Mouse (Mus musculus): ENCODE measurements at regions not wholly inside any gene's neighbourhood (a gene's known extent, or its start where the extent isn't known, plus 50 kb on each side); places are given as distances from the start of the nearest gene placed in this dataset.

GRCm38 (mm10) chr13:90233986-90234385 is 144.6 kb upstream of the Xrcc4 start:
- Histone ChIP-seq H3K4me1 (ENCODE audit: control insufficient read depth in 2 of 2, insufficient read depth in 2 of 2, low read length in 2 of 2) (no peaks in the 10 kb centered on the region), H3K36me3 (ENCODE audit: control insufficient read depth, insufficient read depth, low read length) (no peaks in the 10 kb centered on the region), H3K9me3 (ENCODE audit: control insufficient read depth, low read length) (no peaks in the 10 kb centered on the region), H3K9ac (ENCODE audit: low read length) (no peak overlapping the region), H3K4me2 (ENCODE audit: low read length) (no peak overlapping the region), H3K27me3 (ENCODE audit: control insufficient read depth, insufficient read depth, low read length) (no peaks in the 10 kb centered on the region), H3K4me3 (ENCODE audit: control insufficient read depth in 1 of 2, insufficient read depth in 1 of 2, low read depth in 1 of 2, low read length in 2 of 2) (no peak overlapping the region), H3K27ac (replicated peaks in 1 of 2; ENCODE audit: control insufficient read depth in 1 of 2, insufficient read depth in 1 of 2, low read depth in 2 of 2, low read length in 2 of 2) (no peak overlapping the region)
- WGBS, result 96% methylated on average over 1 of the region's 1 CpGs
- no peak for ATAC-seq (ENCODE audit: insufficient number of reproducible peaks, insufficient read depth, low FRiP score, low read depth)

DNA sequence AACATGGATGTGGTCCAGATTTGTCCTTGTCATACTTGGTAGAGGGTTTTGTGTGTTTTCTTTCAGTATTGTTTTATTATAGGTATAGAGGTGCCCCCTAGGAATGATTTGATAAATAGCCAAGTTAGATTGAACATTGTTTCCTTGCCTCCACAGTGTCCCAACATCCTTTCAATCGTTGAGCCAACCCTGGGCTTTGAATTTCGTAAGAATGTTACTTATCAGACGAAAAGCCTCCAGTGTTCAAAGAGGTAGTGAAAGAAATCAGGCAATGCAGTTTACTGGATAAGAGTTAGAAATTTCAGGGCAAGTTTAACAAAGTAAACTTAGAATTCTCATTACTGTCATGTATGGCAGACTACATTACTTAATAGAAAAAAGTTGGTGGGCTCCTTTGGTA is 144.2 kb upstream of the Xrcc4 start:
- Histone ChIP-seq H3K27ac (replicated peaks in 1 of 2; ENCODE audit: control insufficient read depth in 1 of 2, insufficient read depth in 1 of 2, low read depth in 2 of 2, low read length in 2 of 2) (no peak overlapping the region), H3K4me3 (ENCODE audit: control insufficient read depth in 1 of 2, insufficient read depth in 1 of 2, low read depth in 1 of 2, low read length in 2 of 2) (no peak overlapping the region), H3K4me2 (ENCODE audit: low read length) (no peak overlapping the region), H3K9ac (ENCODE audit: low read length) (no peak overlapping the region), H3K36me3 (ENCODE audit: control insufficient read depth, insufficient read depth, low read length) (no peaks in the 10 kb centered on the region), H3K9me3 (ENCODE audit: control insufficient read depth, low read length) (no peaks in the 10 kb centered on the region), H3K4me1 (ENCODE audit: control insufficient read depth in 2 of 2, insufficient read depth in 2 of 2, low read length in 2 of 2) (no peaks in the 10 kb centered on the region), H3K27me3 (ENCODE audit: control insufficient read depth, insufficient read depth, low read length) (no peaks in the 10 kb centered on the region)
- no peak for ATAC-seq (ENCODE audit: insufficient number of reproducible peaks, insufficient read depth, low FRiP score, low read depth)
- WGBS, result 71% methylated on average over 3 of the region's 3 CpGs

DNA sequence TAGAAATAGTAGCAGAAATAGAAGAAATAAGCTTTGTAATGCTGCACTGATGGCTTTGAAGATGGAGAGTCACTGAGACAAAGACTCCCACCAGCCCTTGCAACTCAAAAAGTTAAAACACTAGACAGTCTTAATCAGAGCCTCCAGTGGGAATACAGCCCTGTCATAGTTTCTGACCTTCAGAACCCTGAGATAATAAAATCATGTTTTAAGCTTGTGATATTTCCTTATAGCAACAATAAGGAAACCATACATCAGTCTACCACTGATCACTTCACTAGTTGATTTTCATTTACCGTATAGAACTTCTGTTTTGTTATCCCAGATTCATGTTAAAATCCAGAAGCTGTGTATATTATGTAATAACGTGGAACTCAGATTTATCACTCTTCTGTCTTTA is 139.7 kb upstream of the Xrcc4 start:
- H3K27me3 ChIP-seq (ENCODE audit: control insufficient read depth, insufficient read depth, low read length), result no peaks in the 10 kb centered on the region
- H3K9me3 ChIP-seq (ENCODE audit: control insufficient read depth, low read length), result no peaks in the 10 kb centered on the region
- no peak overlapping the region for H3K4me3 ChIP-seq (ENCODE audit: control insufficient read depth in 1 of 2, insufficient read depth in 1 of 2, low read depth in 1 of 2, low read length in 2 of 2)
- WGBS, result 85% methylated on average over 2 of the region's 2 CpGs
- H3K27ac ChIP-seq (replicated peaks in 1 of 2; ENCODE audit: control insufficient read depth in 1 of 2, insufficient read depth in 1 of 2, low read depth in 2 of 2, low read length in 2 of 2), result no peak overlapping the region
- no peak overlapping the region for H3K9ac ChIP-seq (ENCODE audit: low read length)
- ATAC-seq (ENCODE audit: insufficient number of reproducible peaks, insufficient read depth, low FRiP score, low read depth), result no peak
- H3K4me1 ChIP-seq (ENCODE audit: control insufficient read depth in 2 of 2, insufficient read depth in 2 of 2, low read length in 2 of 2), result no peaks in the 10 kb centered on the region
- no peak overlapping the region for H3K4me2 ChIP-seq (ENCODE audit: low read length)
- H3K36me3 ChIP-seq (ENCODE audit: control insufficient read depth, insufficient read depth, low read length), result no peaks in the 10 kb centered on the region

DNA sequence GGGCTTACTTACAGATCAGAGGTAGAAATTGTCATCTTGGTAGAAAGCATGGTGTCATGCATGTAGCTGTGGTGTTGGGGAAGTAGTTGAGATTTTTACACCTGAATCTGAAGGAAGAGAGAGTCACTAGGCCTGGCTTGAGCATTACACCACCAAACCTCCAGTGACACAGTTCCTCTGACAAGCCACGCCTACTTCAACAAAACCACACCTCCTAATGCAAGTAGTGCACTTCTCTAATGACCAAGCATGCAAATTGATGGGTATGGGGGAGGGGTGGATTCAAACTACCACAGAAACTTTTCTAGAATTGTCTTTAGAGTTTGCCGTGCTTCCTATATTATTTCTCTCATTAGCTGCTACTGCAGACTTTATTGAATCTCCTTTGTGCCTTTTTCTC is 136.8 kb upstream of the Xrcc4 start:
- no peaks in the 10 kb centered on the region for H3K9me3 ChIP-seq (ENCODE audit: control insufficient read depth, low read length)
- no peaks in the 10 kb centered on the region for H3K36me3 ChIP-seq (ENCODE audit: control insufficient read depth, insufficient read depth, low read length)
- H3K4me3 ChIP-seq (ENCODE audit: control insufficient read depth in 1 of 2, insufficient read depth in 1 of 2, low read depth in 1 of 2, low read length in 2 of 2), result no peak overlapping the region
- H3K4me1 ChIP-seq (ENCODE audit: control insufficient read depth in 2 of 2, insufficient read depth in 2 of 2, low read length in 2 of 2), result no peaks in the 10 kb centered on the region
- ATAC-seq (ENCODE audit: insufficient number of reproducible peaks, insufficient read depth, low FRiP score, low read depth), result no peak
- H3K9ac ChIP-seq (ENCODE audit: low read length), result no peak overlapping the region
- H3K27me3 ChIP-seq (ENCODE audit: control insufficient read depth, insufficient read depth, low read length), result no peaks in the 10 kb centered on the region
- WGBS, result 84% methylated on average over 2 of the region's 2 CpGs
- H3K4me2 ChIP-seq (ENCODE audit: low read length), result no peak overlapping the region
- H3K27ac ChIP-seq (replicated peaks in 1 of 2; ENCODE audit: control insufficient read depth in 1 of 2, insufficient read depth in 1 of 2, low read depth in 2 of 2, low read length in 2 of 2), result no peak overlapping the region

- no peaks in the 10 kb centered on the region for H3K4me1 ChIP-seq (ENCODE audit: control insufficient read depth in 2 of 2, insufficient read depth in 2 of 2, low read length in 2 of 2)
- H3K4me2 ChIP-seq (ENCODE audit: low read length), result no peak overlapping the region
- H3K9me3 ChIP-seq (ENCODE audit: control insufficient read depth, low read length), result no peaks in the 10 kb centered on the region
- H3K27ac ChIP-seq (replicated peaks in 1 of 2; ENCODE audit: control insufficient read depth in 1 of 2, insufficient read depth in 1 of 2, low read depth in 2 of 2, low read length in 2 of 2), result no peak overlapping the region
- H3K9ac ChIP-seq (ENCODE audit: low read length), result no peak overlapping the region
- no peak for ATAC-seq (ENCODE audit: insufficient number of reproducible peaks, insufficient read depth, low FRiP score, low read depth)
- H3K36me3 ChIP-seq (ENCODE audit: control insufficient read depth, insufficient read depth, low read length), result no peaks in the 10 kb centered on the region
- H3K27me3 ChIP-seq (ENCODE audit: control insufficient read depth, insufficient read depth, low read length), result no peaks in the 10 kb centered on the region
- no peak overlapping the region for H3K4me3 ChIP-seq (ENCODE audit: control insufficient read depth in 1 of 2, insufficient read depth in 1 of 2, low read depth in 1 of 2, low read length in 2 of 2)
Measured at GRCm38 (mm10) chr13:90212390-90212789, 123.0 kb upstream of the Xrcc4 start.

- no peak for ATAC-seq (ENCODE audit: insufficient number of reproducible peaks, insufficient read depth, low FRiP score, low read depth)
- Histone ChIP-seq H3K4me3 (ENCODE audit: control insufficient read depth in 1 of 2, insufficient read depth in 1 of 2, low read depth in 1 of 2, low read length in 2 of 2) (no peak overlapping the region), H3K27me3 (ENCODE audit: control insufficient read depth, insufficient read depth, low read length) (no peaks in the 10 kb centered on the region), H3K9ac (ENCODE audit: low read length) (no peak overlapping the region), H3K9me3 (ENCODE audit: control insufficient read depth, low read length) (no peaks in the 10 kb centered on the region), H3K27ac (replicated peaks in 1 of 2; ENCODE audit: control insufficient read depth in 1 of 2, insufficient read depth in 1 of 2, low read depth in 2 of 2, low read length in 2 of 2) (no peak overlapping the region), H3K4me1 (ENCODE audit: control insufficient read depth in 2 of 2, insufficient read depth in 2 of 2, low read length in 2 of 2) (no peaks in the 10 kb centered on the region), H3K4me2 (ENCODE audit: low read length) (no peak overlapping the region), H3K36me3 (ENCODE audit: control insufficient read depth, insufficient read depth, low read length) (no peaks in the 10 kb centered on the region)
Measured at GRCm38 (mm10) chr13:90207875-90208274, 118.5 kb upstream of the Xrcc4 start.

All from heart, embryonic 14.5 days (tissue).